Mouse (Mus musculus) liver, adult (tissue): Measurements from ENCODE around the gene Slc9a5.

Experiments used
- GATA4 ChIP-seq: IDR thresholded peaks from 2 replicates; pipeline ENCODE4 v1.6.1; 2014; ENCODE audit warnings: mild to moderate bottlenecking, low read length; ENCODE audit not compliant: insufficient replicate concordance

Gene Slc9a5

GRCm38 (mm10) chr8:105356681-105357080, 8.0 kb downstream of the Slc9a5 start:
- TF ChIP-seq GATA4 = no peak

- TF ChIP-seq GATA4 = no peak
These were observed 10.6 kb downstream of the Slc9a5 start for GRCm38 (mm10) chr8:105359208-105359607.

GRCm38 (mm10) chr8:105359646-105360045, 11.0 kb downstream of the Slc9a5 start:
- TF ChIP-seq GATA4 = no peak

- no peak for TF ChIP-seq GATA4
These were observed 13.4 kb downstream of the Slc9a5 start for GRCm38 (mm10) chr8:105361751-105362702.

DNA sequence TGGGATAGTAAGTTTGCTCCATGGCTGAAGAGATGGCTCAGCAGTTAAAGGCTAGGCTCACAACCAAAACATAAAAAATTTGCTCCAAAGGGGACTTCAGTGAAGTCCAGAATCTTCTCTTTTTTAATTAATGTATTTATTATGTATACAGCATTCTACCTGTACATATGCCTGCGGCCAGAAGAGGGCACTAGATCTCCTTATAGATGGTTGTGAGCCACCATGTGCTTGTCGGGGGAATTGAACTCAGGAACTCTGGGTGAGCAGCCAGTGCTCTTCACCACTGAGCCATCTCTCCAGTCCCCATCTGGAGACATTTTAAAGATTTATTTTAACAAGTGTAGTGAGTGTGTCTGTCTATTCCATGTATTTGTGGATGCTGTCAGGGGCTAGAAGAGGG, 18.5 kb downstream of the Slc9a5 start:
- TF ChIP-seq GATA4 = no peak

DNA sequence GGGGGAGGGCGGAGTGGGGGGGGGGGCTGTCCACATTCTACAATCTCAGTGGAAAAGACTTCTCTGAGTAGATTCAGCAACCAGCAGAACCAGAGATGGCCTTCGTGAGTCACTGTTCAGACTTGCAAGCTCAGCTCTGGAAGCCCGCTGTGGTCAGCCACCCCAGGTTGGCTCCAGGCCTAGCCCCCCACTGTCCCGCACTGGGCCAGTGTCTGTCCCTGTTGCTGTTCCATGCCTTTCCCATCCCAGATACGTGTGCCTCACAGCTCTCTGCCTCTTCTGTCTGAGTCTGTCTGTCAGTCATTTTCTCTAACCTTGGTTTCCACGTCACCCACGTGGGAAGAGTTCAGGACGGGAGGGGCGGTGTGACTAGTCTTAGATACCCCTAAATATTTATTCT, 23.8 kb downstream of the Slc9a5 start:
- TF ChIP-seq GATA4 = no peak

GRCm38 (mm10) chr8:105373032-105373431, 24.4 kb downstream of the Slc9a5 start, which contains the start of gene Plekhg4:
TSS of gene Plekhg4 (plus strand) at chr8:105373274.
- TF ChIP-seq GATA4 = no peak

DNA sequence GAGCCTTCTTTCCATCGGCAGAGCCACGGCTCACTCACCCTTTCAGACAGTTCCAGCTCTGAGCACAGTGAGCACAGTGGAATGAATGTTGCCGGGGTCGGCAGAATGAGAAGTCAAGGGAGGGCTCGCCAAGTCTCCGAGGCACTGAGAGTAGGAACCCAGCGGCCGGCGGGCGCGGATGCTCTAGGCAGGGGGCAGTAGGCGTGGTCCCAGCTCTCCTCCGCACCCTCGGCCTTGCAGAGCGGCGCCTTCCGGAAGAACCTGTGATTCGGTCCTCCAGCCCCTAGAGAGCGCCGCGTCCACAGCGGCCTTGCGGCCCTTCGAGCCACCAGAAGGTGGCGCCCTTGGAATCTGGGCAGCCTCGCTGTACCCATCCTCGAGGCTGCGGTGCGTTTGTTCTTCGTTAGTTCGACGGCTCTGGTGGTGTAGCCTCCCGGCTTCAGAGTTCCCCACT, 25.9 kb downstream of the Slc9a5 start:
- TF ChIP-seq GATA4 = no peak

- TF ChIP-seq GATA4 = no peak
These were observed 30.0 kb downstream of the Slc9a5 start for GRCm38 (mm10) chr8:105378673-105379072.

- no peak for TF ChIP-seq GATA4
These were observed 31.7 kb downstream of the Slc9a5 start for GRCm38 (mm10) chr8:105380308-105380707.

GRCm38 (mm10) chr8:105384070-105384469, 35.4 kb downstream of the Slc9a5 start:
- no peak for TF ChIP-seq GATA4

- no peak for TF ChIP-seq GATA4
These were observed 38.5 kb downstream of the Slc9a5 start for GRCm38 (mm10) chr8:105387151-105387550.

DNA sequence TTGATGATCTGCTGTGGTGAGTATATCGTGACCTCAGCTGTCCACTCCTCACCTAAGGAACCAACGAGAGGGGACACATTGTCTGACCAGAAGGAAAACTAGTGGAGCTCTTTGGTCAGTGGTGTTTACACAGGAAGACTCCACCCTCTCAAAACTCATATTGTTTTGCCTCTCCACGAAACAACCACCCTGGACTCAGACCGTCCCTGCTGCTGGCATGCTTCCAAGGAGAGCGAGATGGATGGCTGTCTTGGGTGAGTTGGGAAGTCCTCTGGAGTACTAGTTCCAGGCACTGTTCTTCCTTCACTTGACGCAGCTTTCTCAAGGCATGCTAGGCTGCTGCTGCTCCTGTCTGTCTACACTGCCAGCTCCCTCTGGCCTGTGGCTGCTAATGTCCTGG, 40.5 kb downstream of the Slc9a5 start:
- TF ChIP-seq GATA4 = no peak

DNA sequence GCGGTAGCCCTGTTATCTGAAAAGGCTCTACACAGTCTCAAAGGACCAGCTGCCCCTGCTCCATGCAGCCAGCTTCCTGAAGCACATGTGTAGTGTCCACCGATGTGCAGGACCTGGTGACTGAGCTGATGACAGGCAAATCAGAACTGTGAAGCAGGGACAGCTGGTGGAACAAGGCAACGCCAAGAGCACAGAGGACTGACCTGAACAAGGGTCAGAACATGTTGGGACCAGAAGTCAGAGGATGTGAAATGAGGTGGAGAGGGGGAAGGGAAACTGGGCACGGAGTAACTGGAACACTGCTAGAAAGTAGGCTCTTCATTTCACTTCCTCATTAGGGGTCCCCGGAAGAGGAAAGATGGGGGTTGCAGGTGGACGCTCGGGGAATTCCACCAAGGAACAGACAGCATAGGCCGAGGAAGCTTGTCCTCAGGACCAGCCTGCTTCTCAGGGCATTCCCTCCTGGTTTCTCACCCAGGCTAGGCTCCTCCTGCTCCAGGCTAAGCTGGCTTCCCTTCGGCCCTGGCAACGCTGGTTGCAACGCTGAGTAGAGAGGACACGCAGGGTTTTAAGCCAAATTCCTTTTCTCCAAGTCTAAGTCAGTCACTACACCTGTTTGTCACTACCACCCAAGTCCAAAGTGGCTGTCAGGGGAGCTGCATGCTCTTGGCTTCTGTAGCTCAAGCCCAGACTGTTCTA, 44.6 kb downstream of the Slc9a5 start:
- no peak for TF ChIP-seq GATA4

- TF ChIP-seq GATA4 = no peak
These were observed 45.3 kb downstream of the Slc9a5 start for GRCm38 (mm10) chr8:105393915-105394314.

DNA sequence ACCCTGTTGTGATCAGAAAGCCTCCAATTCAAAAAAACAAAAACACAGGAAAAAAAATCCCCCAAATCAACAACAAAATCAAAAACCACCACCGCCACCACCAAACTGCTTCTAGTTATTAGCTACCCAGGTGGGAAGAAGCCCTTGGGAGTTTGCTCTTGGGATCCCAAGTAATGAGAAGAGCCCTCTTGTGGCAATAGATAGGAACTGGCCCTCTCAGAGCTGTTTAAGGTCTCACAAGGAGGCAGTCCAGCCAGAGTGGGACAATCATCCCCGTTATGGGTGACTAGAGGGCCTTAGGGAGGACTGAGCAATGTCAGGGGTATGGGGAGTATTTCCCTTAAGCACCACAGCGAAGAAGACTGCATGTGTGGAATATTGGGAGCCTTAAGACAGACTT, 49.1 kb downstream of the Slc9a5 start:
- no peak for TF ChIP-seq GATA4
